Mouse (Mus musculus) kidney, embryonic 16.5 days (tissue): ENCODE measurements around the gene Ppp2r5d. TPM values are rescaled to one million over a fixed set of nuclear protein-coding genes. Genes with fewer than 3 reads are reported as not detected.
A peak's percentile ranks its signal among the peaks of the same experiment; 100 is the strongest.

ENCODE experiments used
- ATAC-seq: fragments of 200-750 bp; cut with Nextera tagmentation; 2 replicates; pipeline ENCODE4 v1.8.0; 2017; ENCODE audit warnings: moderate TSS enrichment; ENCODE audit not compliant: low FRiP score, low TSS enrichment
- H3K27ac ChIP-seq: fragments of 300-500 bp; sonication (generic); 2 replicates; pipeline ENCODE4 v1.5.1; 2014; ENCODE audit warnings: low read length
- H3K27me3 ChIP-seq: fragments of 300-500 bp; sonication (generic); 2 replicates; pipeline ENCODE4 v1.6.1; 2014; ENCODE audit warnings: low read length, control low read depth, mixed read lengths; ENCODE audit not compliant: insufficient read depth
- H3K36me3 ChIP-seq: fragments of 300-500 bp; sonication (generic); 2 replicates; pipeline ENCODE4 v1.6.1; 2014; ENCODE audit warnings: low read length, control low read depth, mixed read lengths; ENCODE audit not compliant: insufficient read depth
- H3K4me1 ChIP-seq: fragments of 300-500 bp; sonication (generic); 2 replicates; pipeline ENCODE4 v1.6.1; 2014; ENCODE audit warnings: low read length, control low read depth, mixed read lengths; ENCODE audit not compliant: insufficient read depth
- H3K4me2 ChIP-seq: fragments of 300-500 bp; sonication (generic); replicated peaks from 2 replicates; pipeline ENCODE4 v1.6.1; 2014; ENCODE audit warnings: low read depth, low read length
- H3K4me3 ChIP-seq: fragments of 300-500 bp; sonication (generic); 2 replicates; pipeline ENCODE4 v1.5.1; 2014; ENCODE audit warnings: mild to moderate bottlenecking, low read length
- H3K9ac ChIP-seq: fragments of 300-500 bp; sonication (generic); replicated peaks from 2 replicates; pipeline ENCODE4 v1.6.1; 2014; ENCODE audit warnings: low read length
- H3K9me3 ChIP-seq: fragments of 300-500 bp; sonication (generic); 2 replicates; pipeline ENCODE4 v1.6.1; 2016; ENCODE audit warnings: low read length, control low read depth
- WGBS: fragments of 180-500 bp; shearing (Covaris S2); extraction: QIAGEN DNeasy Blood & Tissue Kit; methylation state at CpG from one replicate; pipeline ENCODE4 v1.1.7; 2014; 5-methylcytosine and 5-hydroxymethylcytosine counted together
- polyA plus RNA-seq: library from polyadenylated mRNA; unstranded; fragments of >200 nt; fragmentation: Nextera tagmentation; extraction: Ambion mirVana; gene quantifications from 2 replicates; pipeline ENCODE4 v1.2.1, GENCODE M21; 2015

The Ppp2r5d gene
- polyA plus RNA-seq: 110 and 112 TPM in 2 replicates

DNA sequence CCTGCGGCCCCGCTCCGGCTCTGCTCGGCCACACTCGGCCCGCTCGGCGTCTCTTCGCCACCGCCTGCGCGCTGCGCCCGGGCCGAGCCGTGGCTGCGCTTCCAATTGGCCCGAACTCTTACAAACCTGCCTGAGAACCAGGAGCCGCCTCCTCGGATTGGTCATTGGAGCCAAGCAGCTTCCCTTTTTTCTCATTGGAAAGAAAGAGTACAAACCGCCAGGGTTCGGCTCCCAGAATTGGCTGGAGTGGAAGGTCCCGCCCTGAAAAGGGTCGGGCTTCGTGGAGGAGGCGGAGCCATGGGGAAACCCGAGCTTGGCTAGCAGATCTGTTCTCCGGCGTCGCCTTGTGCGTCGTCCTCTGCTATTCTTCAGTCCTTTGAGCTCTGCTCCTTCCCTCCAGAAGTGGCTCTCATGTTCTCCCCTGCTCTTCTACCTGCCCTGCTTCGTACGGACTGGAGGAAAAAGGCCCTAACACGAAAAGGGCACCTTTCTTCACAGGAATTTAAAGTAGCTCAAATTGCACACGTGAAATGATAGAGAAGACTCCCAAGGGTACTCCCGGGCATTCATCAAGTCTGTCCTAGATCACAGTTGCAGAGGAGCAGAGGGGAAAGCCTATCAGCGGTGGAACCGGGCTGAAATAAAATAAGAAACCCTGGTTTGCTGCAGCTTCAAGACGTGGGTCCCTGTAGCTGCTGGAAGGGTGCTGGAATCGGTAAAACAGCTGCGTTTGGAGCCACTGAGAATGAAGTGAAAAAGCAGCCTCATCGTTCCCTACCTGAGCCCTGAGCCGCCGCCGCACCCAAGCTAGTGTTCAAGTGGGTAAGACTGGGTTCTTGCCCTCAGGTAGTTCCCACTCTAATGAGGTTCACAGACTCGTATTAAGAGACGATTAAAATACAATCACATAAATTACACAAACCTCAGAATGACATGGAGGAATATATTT is at the start of gene Ppp2r5d:
Gene Ppp2r5d, minus strand, starts transcription at position 225 of the 949 bp plus-strand sequence.
- WGBS: 1% methylated on average over 48 of the region's 48 CpGs
- H3K4me2 ChIP-seq: peak within 1 kb of the TSS; percentile 94
- H3K36me3 ChIP-seq: no peaks in the 10 kb centered on the region
- peaks cover 37% of the 10 kb centered on the region for H3K4me1 ChIP-seq
- H3K9ac ChIP-seq: peak within 1 kb of the TSS; percentile 91
- no peaks in the 10 kb centered on the region for H3K27me3 ChIP-seq
- peak; percentile 97 for ATAC-seq
- H3K27ac ChIP-seq: peak within 1 kb of the TSS; percentile 96
- no peaks in the 10 kb centered on the region for H3K9me3 ChIP-seq
- H3K4me3 ChIP-seq: peak within 1 kb of the TSS; percentile 94

DNA sequence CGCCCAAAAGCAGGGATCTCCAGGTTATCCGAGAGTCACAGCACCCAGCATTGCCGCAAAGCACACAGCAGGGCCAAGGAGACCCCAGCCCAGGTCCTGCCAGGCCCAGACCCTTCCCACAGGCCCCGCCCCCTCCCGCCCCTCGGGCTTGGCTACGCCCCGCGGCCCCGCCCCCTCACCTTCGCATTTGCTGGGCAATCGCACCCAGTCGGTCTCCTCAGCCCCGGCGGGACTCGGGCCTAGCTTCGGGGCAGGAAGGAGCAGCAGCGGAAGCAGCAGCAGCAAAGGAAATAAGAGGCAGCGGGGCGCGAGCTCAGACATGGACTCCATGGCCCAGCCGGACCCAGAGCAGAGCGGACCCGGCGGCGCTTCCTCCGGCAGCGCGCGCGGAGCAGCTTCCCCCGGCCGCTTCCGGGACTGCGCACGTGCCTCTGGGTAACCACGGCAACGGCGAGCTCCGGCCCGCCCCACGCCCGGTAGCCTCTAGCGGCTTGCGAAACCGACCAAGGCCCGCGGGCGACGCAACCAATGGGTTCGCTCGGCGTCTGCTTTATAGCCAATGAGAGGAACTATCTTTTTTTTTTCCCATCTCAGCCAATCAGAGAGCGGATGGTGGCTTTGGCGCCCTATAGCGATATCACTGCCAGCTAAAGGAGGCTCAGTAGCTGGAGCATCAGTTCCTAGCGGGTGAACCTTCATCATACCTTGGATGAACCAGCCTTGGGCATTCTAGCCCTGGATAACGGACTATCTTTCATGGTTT is 47.1 kb upstream of the Ppp2r5d start, which contains the start of gene Cnpy3:
Gene Cnpy3, minus strand, starts transcription at position 421 of the 763 bp plus-strand sequence.
- Histone ChIP-seq H3K4me3 (peak within 1 kb of the TSS; percentile 78), H3K27ac (peak within 1 kb of the TSS; percentile 92), H3K4me1 (peaks cover 11% of the 10 kb centered on the region), H3K9ac (peak within 1 kb of the TSS; percentile 83), H3K9me3 (no peaks in the 10 kb centered on the region), H3K4me2 (peak within 1 kb of the TSS; percentile 81), H3K36me3 (0 out of 2 replicates have a peak, but pooled peaks cover 3% of the 10 kb centered on the region), H3K27me3 (no peaks in the 10 kb centered on the region)
- ATAC-seq: peak; percentile 99
- WGBS: under 1% methylated on average over 54 of the region's 58 CpGs

- Histone ChIP-seq H3K4me3 (peak overlapping the region; percentile 78), H3K27ac (peak overlapping the region; percentile 92), H3K9me3 (no peaks in the 10 kb centered on the region), H3K4me1 (peaks cover 11% of the 10 kb centered on the region), H3K9ac (peak overlapping the region; percentile 83), H3K4me2 (peak overlapping the region; percentile 81), H3K36me3 (0 out of 2 replicates have a peak, but pooled peaks cover 7% of the 10 kb centered on the region), H3K27me3 (no peaks in the 10 kb centered on the region)
- ATAC-seq: no peak
- WGBS: 17% methylated on average over 16 of the region's 16 CpGs
These were observed 46.3 kb upstream of the Ppp2r5d start for GRCm38 (mm10) chr17:46751056-46751793.

GRCm38 (mm10) chr17:46750580-46750979 is 45.7 kb upstream of the Ppp2r5d start:
- peak overlapping the region; percentile 83 for H3K9ac ChIP-seq
- H3K4me2 ChIP-seq: peak overlapping the region; percentile 81
- ATAC-seq: no peak
- 81% methylated on average over 4 of the region's 4 CpGs for WGBS
- no peaks in the 10 kb centered on the region for H3K27me3 ChIP-seq
- H3K4me3 ChIP-seq: peak overlapping the region; percentile 78
- H3K4me1 ChIP-seq: peaks cover 11% of the 10 kb centered on the region
- no peaks in the 10 kb centered on the region for H3K9me3 ChIP-seq
- H3K27ac ChIP-seq: no peak overlapping the region
- 0 out of 2 replicates have a peak, but pooled peaks cover 7% of the 10 kb centered on the region for H3K36me3 ChIP-seq

GRCm38 (mm10) chr17:46749282-46749681 is 44.4 kb upstream of the Ppp2r5d start:
- H3K9ac ChIP-seq: no peak overlapping the region
- no peak for ATAC-seq
- H3K27me3 ChIP-seq: no peaks in the 10 kb centered on the region
- H3K4me2 ChIP-seq: no peak overlapping the region
- H3K36me3 ChIP-seq: 0 out of 2 replicates have a peak, but pooled peaks cover 7% of the 10 kb centered on the region
- H3K27ac ChIP-seq: no peak overlapping the region
- 87% methylated on average over 5 of the region's 5 CpGs for WGBS
- H3K4me1 ChIP-seq: peaks cover 11% of the 10 kb centered on the region
- H3K9me3 ChIP-seq: no peaks in the 10 kb centered on the region
- no peak overlapping the region for H3K4me3 ChIP-seq

- Histone ChIP-seq H3K27me3 (no peaks in the 10 kb centered on the region), H3K9ac (no peak overlapping the region), H3K4me1 (peaks cover 11% of the 10 kb centered on the region), H3K36me3 (peaks cover 16% of the 10 kb centered on the region; the same call in 1 of the 2 replicates), H3K4me2 (no peak overlapping the region), H3K27ac (no peak overlapping the region), H3K9me3 (no peaks in the 10 kb centered on the region), H3K4me3 (no peak overlapping the region)
- no peak for ATAC-seq
- 97% methylated on average over 2 of the region's 2 CpGs for WGBS
These were observed 42.9 kb upstream of the Ppp2r5d start for GRCm38 (mm10) chr17:46747806-46748205.

DNA sequence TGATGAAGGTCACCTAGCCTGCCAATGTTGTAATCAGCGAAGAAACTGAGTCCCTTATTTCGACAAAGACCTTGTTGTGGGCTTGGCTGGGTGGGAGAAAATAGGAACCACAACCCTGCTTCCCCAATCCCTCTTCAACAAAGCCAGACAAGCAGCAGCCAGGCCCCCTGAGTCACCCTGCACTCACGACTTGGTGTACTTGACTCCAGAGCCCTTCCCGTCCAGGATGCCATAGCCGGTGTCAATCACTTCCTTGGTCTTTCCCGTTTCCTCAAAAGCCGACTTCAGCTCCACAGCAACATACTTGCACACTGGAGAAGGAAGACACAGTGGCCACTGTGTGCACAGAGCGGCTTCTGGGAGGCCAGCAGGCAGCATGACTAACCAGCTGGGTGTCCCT is 42.3 kb upstream of the Ppp2r5d start:
- H3K4me3 ChIP-seq: no peak overlapping the region
- no peaks in the 10 kb centered on the region for H3K9me3 ChIP-seq
- H3K9ac ChIP-seq: no peak overlapping the region
- ATAC-seq: no peak
- no peak overlapping the region for H3K4me2 ChIP-seq
- H3K27me3 ChIP-seq: no peaks in the 10 kb centered on the region
- H3K36me3 ChIP-seq: peaks cover 22% of the 10 kb centered on the region
- H3K27ac ChIP-seq: no peak overlapping the region
- H3K4me1 ChIP-seq: peaks cover 8% of the 10 kb centered on the region
- 85% methylated on average over 8 of the region's 8 CpGs for WGBS

DNA sequence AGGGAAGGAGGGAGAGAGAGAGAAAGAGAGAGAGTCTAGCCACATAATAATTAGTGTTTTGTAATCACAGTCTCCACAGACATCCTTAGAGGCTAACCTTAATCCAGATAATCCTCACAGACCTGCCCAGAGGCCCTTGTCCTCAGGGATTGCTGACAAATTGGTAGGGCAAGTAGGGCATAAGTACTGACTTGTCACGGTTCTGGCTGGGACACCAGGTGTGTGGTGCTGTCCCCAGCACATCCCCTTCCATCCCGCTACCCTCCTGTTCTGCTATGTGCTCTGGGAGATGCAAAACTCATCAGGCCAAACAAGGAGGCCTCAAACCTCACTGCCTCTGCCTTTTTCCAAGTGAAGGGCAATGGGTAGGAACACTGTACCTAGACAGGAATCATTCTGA is 40.6 kb upstream of the Ppp2r5d start:
- H3K4me2 ChIP-seq: no peak overlapping the region
- H3K4me1 ChIP-seq: no peaks in the 10 kb centered on the region
- no peak overlapping the region for H3K4me3 ChIP-seq
- H3K36me3 ChIP-seq: peaks cover 28% of the 10 kb centered on the region
- H3K9ac ChIP-seq: no peak overlapping the region
- H3K27ac ChIP-seq: no peak overlapping the region
- no peak for ATAC-seq
- H3K9me3 ChIP-seq: no peaks in the 10 kb centered on the region
- no peaks in the 10 kb centered on the region for H3K27me3 ChIP-seq
- WGBS: 83% methylated on average over 2 of the region's 2 CpGs

GRCm38 (mm10) chr17:46742986-46743385 is 38.1 kb upstream of the Ppp2r5d start:
- H3K4me1 ChIP-seq: no peaks in the 10 kb centered on the region
- ATAC-seq: no peak
- no peaks in the 10 kb centered on the region for H3K9me3 ChIP-seq
- peaks cover 28% of the 10 kb centered on the region for H3K36me3 ChIP-seq
- H3K27me3 ChIP-seq: no peaks in the 10 kb centered on the region
- H3K27ac ChIP-seq: no peak overlapping the region
- WGBS: 85% methylated on average over 9 of the region's 9 CpGs
- H3K9ac ChIP-seq: no peak overlapping the region
- H3K4me3 ChIP-seq: no peak overlapping the region
- no peak overlapping the region for H3K4me2 ChIP-seq
